Mouse (Mus musculus) ovary, postnatal 10 days (tissue): ENCODE results near the gene Olfr608.
"Not testable (repeated sequence)": the region's sequence is repeated elsewhere in the genome, so short reads cannot be mapped to it uniquely, and the experiment has no call there.

Experiments
- DNase-seq: peaks from one replicate; pipeline ENCODE4 v3.0.0; 2022; ENCODE audit warnings: low spot score

The Olfr608 gene

GRCm38 (mm10) chr7:103469577-103469976 is at the start of gene Olfr608:
Gene Olfr608 (plus strand): TSS chr7:103469877.
- no peak for DNase-seq

- no peak for DNase-seq
Measured at GRCm38 (mm10) chr7:103445339-103445738, 24.3 kb upstream of the Olfr608 start, which contains the start of gene Olfr605. Gene Olfr605 (minus strand): TSS chr7:103445439.

- no peak for DNase-seq
Measured at GRCm38 (mm10) chr7:103448746-103449145, 20.9 kb upstream of the Olfr608 start, which contains the start of gene Olfr606. Gene Olfr606 (plus strand): TSS chr7:103449046.

GRCm38 (mm10) chr7:103460590-103460989 is 9.1 kb upstream of the Olfr608 start:
- no peak for DNase-seq

GRCm38 (mm10) chr7:103477106-103477505 is 7.4 kb downstream of the Olfr608 start:
- DNase-seq: not testable (repeated sequence)

GRCm38 (mm10) chr7:103497962-103498361 is 28.3 kb downstream of the Olfr608 start, which contains the start of gene Olfr609:
Gene Olfr609 (minus strand): TSS chr7:103498062.
- no peak for DNase-seq

- DNase-seq: no peak
Measured at GRCm38 (mm10) chr7:103512022-103512421, 42.3 kb downstream of the Olfr608 start, which contains the start of gene Olfr610. Gene Olfr610 (minus strand): TSS chr7:103512122.

GRCm38 (mm10) chr7:103520746-103521145 is 51.1 kb downstream of the Olfr608 start, which contains the start of gene Olfr611:
Gene Olfr611 (minus strand): TSS chr7:103520846.
- not testable (repeated sequence) for DNase-seq
